Mouse (Mus musculus) kidney, adult 18-20 months (tissue): ENCODE results near the gene Apoe.

ENCODE experiments used
- DNase-seq: peaks from one replicate; pipeline ENCODE4 v3.0.0; 2021

Apoe gene

GRCm38 (mm10) chr7:19716055-19716682 lies 17.2 kb upstream of the Apoe start:
- DNase-seq: no peak

GRCm38 (mm10) chr7:19715239-19716054 lies 16.5 kb upstream of the Apoe start, which contains the start of gene Tomm40:
TSS of gene Tomm40 (minus strand) at chr7:19715438.
- DNase-seq: peak; percentile 98

GRCm38 (mm10) chr7:19714836-19715235 lies 15.8 kb upstream of the Apoe start:
- no peak for DNase-seq

GRCm38 (mm10) chr7:19713598-19713997 lies 14.6 kb upstream of the Apoe start:
- DNase-seq: no peak

- peak; percentile 27 for DNase-seq
Observed at GRCm38 (mm10) chr7:19713196-19713595, 14.2 kb upstream of the Apoe start.

- no peak for DNase-seq
Observed at GRCm38 (mm10) chr7:19712414-19712813, 13.4 kb upstream of the Apoe start.

GRCm38 (mm10) chr7:19710650-19711049 lies 11.7 kb upstream of the Apoe start:
- DNase-seq: no peak

- no peak for DNase-seq
Observed at GRCm38 (mm10) chr7:19705271-19705670, 6.3 kb upstream of the Apoe start.

GRCm38 (mm10) chr7:19704475-19704874 lies 5.5 kb upstream of the Apoe start:
- DNase-seq: no peak

GRCm38 (mm10) chr7:19702859-19703555 lies 4.0 kb upstream of the Apoe start:
- DNase-seq: no peak

GRCm38 (mm10) chr7:19701069-19701761 lies 2.2 kb upstream of the Apoe start:
- DNase-seq: peak; percentile 83

GRCm38 (mm10) chr7:19700299-19701068 lies 1.5 kb upstream of the Apoe start:
- DNase-seq: no peak

GRCm38 (mm10) chr7:19699827-19700148 lies 800 bp upstream of the Apoe start:
- no peak for DNase-seq

- peak; percentile 57 for DNase-seq
Observed at GRCm38 (mm10) chr7:19697949-19698906, 760 bp downstream of the Apoe start.

GRCm38 (mm10) chr7:19696336-19696873 lies 2.6 kb downstream of the Apoe start:
- DNase-seq: no peak

- DNase-seq: no peak
Observed at GRCm38 (mm10) chr7:19695881-19696280, 3.1 kb downstream of the Apoe start.

- no peak for DNase-seq
Observed at GRCm38 (mm10) chr7:19695213-19695594, 3.8 kb downstream of the Apoe start.

GRCm38 (mm10) chr7:19694336-19695212 lies 4.4 kb downstream of the Apoe start:
- DNase-seq: no peak

GRCm38 (mm10) chr7:19693421-19693820 lies 5.6 kb downstream of the Apoe start:
- DNase-seq: peak; percentile 38
